Mouse (Mus musculus): Measurements from ENCODE around the gene Mgrn1.
A peak's percentile ranks its signal among the peaks of the same experiment; 100 is the strongest.

The Mgrn1 gene

DNA sequence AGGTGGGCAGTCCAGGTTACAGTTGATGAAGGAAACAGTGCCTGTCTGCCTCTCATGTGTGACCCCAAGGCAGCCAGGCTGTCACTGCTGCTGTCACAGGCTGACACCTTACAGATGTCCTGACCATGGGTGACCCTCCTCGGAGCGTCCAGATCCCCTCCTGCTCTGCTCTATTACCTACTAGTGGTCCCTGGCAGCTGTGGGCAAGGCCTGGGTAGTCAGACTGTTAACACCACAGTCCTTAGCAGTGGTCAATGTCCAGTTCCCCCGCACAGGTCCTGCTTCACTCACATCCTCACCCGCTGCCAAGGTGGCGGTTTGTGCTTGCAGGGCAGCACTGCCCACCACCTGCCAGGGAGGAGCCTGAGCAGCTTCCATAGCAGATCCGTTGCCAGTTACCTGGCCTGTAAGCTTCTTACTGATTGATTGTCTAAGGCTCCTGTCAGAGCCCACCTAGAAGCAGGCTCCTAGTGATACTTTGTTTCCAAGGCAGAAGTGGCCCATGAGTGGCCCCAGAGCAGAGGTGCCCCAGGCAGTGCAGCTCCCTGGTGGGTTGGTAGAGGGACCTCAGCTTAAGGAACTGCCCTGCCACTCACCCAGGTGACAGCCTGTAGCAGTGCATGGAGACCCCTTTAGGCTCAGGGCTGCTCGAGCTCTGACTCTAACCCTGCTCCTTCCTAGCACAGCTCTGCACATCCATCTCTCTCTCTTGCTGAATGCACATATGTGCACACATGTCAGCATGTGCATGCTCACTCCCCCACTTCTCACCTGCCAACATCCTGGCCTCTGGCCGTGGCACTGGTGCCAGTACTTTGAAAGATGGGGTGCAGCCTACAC, 51.5 kb downstream of the Mgrn1 start:
- ATAC-seq (ENCODE audit: insufficient number of reproducible peaks, low FRiP score, low TSS enrichment): no peak

- ATAC-seq (ENCODE audit: insufficient number of reproducible peaks, low FRiP score, low TSS enrichment): no peak; the same call in 1 of the 2 replicates
Measured at GRCm38 (mm10) chr16:4938461-4938860, 52.4 kb downstream of the Mgrn1 start, which contains the start of gene Nudt16l1. Gene Nudt16l1 (plus strand): TSS chr16:4938761.

DNA sequence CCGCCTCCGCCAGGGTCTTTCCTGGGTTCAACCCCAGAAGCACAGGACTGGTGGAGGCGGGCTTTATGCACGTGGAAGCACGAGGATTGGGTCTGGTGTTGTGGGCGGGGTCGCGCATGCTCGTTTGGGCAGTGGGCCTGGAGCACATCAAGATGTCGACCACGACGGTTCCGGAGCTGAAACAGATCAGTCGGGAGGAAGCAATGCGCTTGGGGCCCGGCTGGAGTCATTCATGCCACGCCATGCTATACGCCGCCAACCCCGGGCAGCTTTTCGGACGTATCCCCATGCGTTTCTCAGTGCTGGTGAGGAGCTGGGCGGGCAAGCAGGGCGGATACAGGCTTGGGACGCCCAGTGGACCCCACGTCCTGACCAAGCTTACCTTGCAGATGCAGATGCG, 52.9 kb downstream of the Mgrn1 start:
- ATAC-seq (ENCODE audit: insufficient number of reproducible peaks, low FRiP score, low TSS enrichment): peak; percentile 88

GRCm38 (mm10) chr16:4939412-4939811, 53.4 kb downstream of the Mgrn1 start:
- ATAC-seq (ENCODE audit: insufficient number of reproducible peaks, low FRiP score, low TSS enrichment): peak; percentile 5; the same call in 1 of the 2 replicates

DNA sequence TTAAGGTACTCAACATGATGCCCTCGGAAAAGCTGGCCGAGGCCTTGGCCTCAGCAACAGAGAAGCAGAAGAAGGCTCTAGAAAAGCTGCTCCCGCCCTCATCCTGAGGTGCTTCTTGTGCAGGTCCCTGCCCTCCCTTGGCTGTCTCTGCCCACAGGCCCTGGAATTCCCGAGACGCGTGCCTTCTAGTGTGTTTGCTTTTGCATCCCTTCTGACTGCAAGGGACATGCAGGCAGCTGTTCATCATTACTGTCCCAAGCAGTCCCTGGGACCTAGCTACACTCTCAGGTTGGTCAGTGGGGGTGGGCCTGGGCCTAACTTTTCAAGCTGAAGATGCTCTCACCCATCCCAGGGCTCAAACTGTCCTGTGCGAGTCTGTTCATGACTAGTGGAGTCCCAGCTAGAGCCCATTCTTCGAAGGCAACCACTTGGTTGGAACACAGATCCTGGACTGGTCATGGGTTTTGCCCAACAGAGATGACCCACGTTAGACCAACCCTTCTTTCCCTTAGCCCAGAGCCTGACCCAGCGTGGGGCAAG, 54.3 kb downstream of the Mgrn1 start:
- no peak for ATAC-seq (ENCODE audit: insufficient number of reproducible peaks, low FRiP score, low TSS enrichment)

DNA sequence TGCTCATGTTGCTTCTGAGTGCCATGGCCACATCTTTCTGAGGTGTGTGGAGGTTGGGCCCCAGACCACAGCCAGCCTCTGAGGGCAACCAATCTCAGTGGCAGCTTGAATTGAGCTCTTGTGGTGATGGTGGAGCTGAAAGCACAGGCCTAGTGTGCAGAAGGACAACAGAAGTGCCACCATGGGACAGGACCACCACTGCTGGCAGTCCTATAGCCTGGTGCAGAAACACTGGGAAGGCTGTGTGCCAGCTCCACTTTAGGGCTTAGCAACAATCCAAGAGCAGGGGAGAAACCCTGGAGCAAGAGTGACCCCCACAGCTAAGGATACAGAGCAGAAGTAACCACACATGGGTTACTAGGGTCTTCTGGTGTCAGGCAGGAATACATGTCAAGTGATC, 55.0 kb downstream of the Mgrn1 start:
- ATAC-seq (ENCODE audit: insufficient number of reproducible peaks, low FRiP score, low TSS enrichment): no peak

GRCm38 (mm10) chr16:4942868-4943267, 56.8 kb downstream of the Mgrn1 start:
- no peak for ATAC-seq (ENCODE audit: insufficient number of reproducible peaks, low FRiP score, low TSS enrichment)

DNA sequence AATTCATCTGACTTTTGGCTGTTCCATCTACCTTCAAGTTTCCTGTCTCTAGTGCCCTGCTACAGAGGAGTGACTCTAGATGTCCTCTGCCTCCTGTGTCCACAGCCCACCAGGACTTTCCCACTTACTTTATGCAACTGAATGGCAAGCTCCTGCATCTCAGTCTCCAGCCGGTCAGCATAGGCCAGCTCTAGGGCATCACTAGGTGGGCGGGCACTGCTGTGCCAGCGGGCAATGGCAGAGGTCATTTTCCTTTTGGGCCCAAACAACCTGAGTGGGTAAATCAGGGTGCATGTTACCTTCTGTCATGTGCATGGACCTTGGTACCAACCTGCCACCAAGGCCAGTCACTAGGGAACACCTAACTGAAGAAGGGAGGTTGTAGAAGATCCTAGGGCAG, 57.4 kb downstream of the Mgrn1 start:
- no peak for ATAC-seq (ENCODE audit: insufficient number of reproducible peaks, low FRiP score, low TSS enrichment)

GRCm38 (mm10) chr16:4945415-4945814, 59.4 kb downstream of the Mgrn1 start:
- no peak for ATAC-seq (ENCODE audit: insufficient number of reproducible peaks, low FRiP score, low TSS enrichment)

DNA sequence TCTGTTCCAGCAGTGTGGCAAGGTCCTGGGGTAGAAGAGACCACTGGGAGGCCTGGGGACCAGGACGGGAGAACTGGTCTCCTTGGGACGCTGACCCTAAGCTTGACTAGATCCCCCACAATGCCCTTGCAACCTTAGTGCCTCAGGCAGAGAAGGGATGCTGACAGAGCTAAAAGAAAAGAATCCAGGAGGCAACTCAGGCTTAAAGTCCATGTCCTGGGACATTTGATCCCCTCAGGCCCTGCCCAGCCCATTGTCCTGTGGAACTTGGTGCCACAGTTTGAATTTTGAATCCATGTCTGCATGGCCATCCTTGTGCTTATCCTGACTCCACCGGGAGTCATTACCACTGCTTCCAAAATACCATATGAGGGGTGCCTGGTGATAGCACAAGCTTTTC, 60.1 kb downstream of the Mgrn1 start:
- no peak for ATAC-seq (ENCODE audit: insufficient number of reproducible peaks, low FRiP score, low TSS enrichment)

- ATAC-seq (ENCODE audit: insufficient number of reproducible peaks, low FRiP score, low TSS enrichment): no peak
Measured at GRCm38 (mm10) chr16:4947378-4947777, 61.3 kb downstream of the Mgrn1 start.

DNA sequence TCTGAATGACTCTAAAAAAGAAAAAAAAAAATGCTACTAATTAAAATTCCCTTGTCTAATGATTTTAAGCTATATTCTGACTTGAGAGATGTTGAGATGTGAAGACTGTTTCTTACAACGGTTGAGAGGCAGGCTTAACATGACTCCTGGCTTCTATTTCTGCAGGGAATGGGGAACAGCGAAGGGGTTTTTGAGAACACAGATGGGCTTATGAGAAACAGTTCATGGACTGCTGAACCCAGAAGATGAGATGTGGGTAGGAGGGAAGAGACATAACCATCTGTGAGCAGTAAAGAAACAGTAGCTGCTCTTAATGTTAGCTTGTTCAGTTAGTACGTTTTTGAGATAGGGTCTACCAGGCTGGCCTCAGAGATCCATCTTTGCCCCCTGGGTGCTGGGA, 70.6 kb downstream of the Mgrn1 start:
- ATAC-seq (ENCODE audit: insufficient number of reproducible peaks, low FRiP score, low TSS enrichment): no peak

- ATAC-seq (ENCODE audit: insufficient number of reproducible peaks, low FRiP score, low TSS enrichment): peak; percentile 74
Measured at GRCm38 (mm10) chr16:4957446-4957845, 71.4 kb downstream of the Mgrn1 start.

DNA sequence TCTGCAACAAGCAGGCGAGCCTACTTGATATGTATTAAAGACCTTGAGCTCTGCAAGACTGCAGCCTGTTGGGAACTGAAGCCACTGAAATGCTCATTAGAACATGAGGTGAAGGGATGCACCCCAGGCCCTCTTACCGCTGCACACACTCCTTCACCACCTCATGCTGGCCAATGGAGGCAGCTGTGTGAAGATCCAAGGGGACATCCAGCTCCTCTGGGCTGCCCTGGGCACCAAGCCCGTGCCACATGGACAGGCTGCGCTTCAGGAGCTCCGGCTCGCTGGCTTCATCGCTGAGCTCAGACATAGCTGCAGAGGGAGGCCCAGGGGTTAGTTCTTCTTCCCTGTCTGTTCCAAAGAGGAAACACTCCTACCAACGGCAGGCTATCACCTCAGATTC, 74.2 kb downstream of the Mgrn1 start:
- ATAC-seq (ENCODE audit: insufficient number of reproducible peaks, low FRiP score, low TSS enrichment): no peak

DNA sequence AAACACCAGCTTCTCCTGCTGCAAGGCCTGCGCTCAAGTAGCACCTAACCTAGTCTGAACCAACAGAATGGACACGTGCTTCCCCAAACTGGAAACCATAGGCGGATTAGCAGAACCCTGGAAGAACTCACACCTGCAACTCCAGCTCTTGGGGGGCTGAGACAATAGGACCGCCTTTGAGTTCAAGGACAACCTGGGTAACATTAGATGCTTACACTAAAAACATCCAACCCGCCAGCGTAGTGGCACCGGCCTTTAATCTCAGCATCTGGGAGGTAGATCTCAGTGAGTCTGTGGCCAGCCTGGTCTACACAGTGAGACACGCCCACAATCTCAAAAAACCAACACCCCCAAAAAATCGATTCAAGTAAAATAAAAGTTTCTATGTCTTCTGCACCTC, 77.3 kb downstream of the Mgrn1 start:
- ATAC-seq (ENCODE audit: insufficient number of reproducible peaks, low FRiP score, low TSS enrichment): no peak

GRCm38 (mm10) chr16:4963797-4964709, 78.0 kb downstream of the Mgrn1 start, which contains the start of gene Anks3:
Gene Anks3 (minus strand): TSS chr16:4964205.
- peak; percentile 94 for ATAC-seq (ENCODE audit: insufficient number of reproducible peaks, low FRiP score, low TSS enrichment)

- ATAC-seq (ENCODE audit: insufficient number of reproducible peaks, low FRiP score, low TSS enrichment): no peak
Measured at GRCm38 (mm10) chr16:4964731-4965391, 78.8 kb downstream of the Mgrn1 start.

DNA sequence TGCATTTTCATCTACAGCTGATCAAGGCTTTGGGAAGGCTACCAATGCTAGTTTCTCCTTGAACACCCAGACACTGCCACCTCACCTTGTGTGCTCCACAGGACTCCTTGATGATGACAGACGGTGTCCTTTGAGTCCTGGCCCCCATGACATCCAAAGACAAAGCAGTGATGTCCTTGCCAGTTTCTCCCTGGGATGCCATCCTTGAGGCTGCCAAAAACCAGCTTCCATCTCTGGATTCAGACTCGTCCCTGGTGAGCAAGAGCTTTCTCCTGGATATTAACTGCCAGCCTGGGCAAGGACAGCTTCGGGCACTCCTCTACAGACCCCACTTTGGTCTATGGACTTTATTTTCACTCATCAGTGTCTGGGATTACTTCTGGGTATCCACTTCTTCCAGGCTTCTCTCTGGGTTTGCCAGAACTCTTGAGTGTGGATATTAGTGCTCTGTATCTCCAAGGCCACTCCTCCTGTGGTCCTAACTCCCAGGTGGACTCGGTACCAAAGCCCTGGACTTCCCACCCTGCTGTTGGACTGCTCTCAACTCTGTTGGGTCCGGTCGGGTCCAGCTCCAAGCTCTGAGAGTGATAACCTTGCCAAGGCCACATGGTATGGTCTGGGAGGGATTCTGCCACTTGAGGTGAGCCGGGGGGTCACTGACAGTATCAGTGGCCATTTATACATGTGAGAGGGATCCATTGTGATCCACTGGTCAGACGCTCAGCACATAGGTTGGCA, 79.5 kb downstream of the Mgrn1 start:
- no peak for ATAC-seq (ENCODE audit: insufficient number of reproducible peaks, low FRiP score, low TSS enrichment)

DNA sequence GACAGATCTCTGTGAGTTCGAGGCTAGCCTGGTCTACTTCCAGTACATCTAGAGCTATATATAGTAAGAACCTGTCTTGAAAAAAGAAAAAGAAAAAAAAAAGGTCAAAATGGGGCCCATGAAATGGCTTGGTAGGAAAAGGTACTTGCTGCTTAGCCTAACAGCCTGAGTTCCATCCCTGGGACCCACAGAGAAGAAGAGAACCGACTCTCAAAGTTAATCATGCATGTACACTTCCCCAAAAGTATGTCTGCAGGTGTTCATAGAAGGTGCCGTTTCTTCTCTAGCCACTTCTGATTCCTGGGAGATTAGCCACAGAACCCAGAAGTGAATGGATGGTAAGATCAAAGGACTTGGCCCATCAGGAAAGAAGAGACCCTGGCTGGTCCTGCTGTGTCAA, 82.4 kb downstream of the Mgrn1 start:
- no peak for ATAC-seq (ENCODE audit: insufficient number of reproducible peaks, low FRiP score, low TSS enrichment)

Data from cerebellum, adult (tissue).